Mouse (Mus musculus) inflammation-experienced regulatory T-cells, adult 6 months (primary cell): Measurements from ENCODE around the gene Dgcr2. TPM values are rescaled to one million over a fixed set of nuclear protein-coding genes. Genes with fewer than 3 reads are reported as not detected.
A peak's percentile ranks its signal among the peaks of the same experiment; 100 is the strongest.

ENCODE experiments used
- ATAC-seq: one replicate; pipeline ENCODE4 v1.8.0; 2017
- polyA plus RNA-seq, 3 experiments: library from polyadenylated mRNA; unstranded; fragments of 100-300 nt; shearing (Covaris generic); gene quantifications; one replicate each; pipeline ENCODE4 v1.2.1; 2017

Dgcr2 gene
- 10 to 100 TPM; 16.4 to 21.8 (median 19.9) TPM for polyA plus RNA-seq

DNA sequence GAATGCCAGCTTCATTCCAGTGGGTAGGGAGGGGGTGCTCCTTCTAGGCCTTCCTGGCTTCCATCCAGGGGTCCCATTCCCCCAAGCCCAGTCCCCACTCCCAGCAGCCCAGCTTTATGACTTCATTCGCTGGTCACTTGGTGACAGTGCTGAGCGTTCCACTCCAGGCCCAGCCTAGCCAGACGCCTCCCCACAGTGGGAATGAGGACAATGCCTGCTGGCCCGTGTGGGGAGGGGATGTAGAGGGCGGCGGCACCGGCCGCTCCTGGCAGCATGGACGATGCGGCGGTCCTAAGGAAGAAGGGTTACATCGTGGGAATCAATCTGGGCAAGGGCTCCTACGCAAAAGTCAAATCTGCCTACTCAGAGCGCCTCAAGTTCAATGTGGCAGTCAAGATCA lies at the start of gene Dgcr2, which contains the start of gene Tssk2:
TSS of gene Dgcr2 (minus strand) at position 101 of the 400 bp plus-strand sequence.
TSS of gene Tssk2 (plus strand) at position 176 of the 400 bp plus-strand sequence.
- no peak for ATAC-seq

GRCm38 (mm10) chr16:17945081-17945831 lies 46.9 kb upstream of the Dgcr2 start:
- ATAC-seq = no peak

- ATAC-seq = no peak
Measured at GRCm38 (mm10) chr16:17943466-17943865, 45.1 kb upstream of the Dgcr2 start.

GRCm38 (mm10) chr16:17939255-17939751 lies 40.9 kb upstream of the Dgcr2 start:
- no peak for ATAC-seq

- peak; percentile 91 for ATAC-seq
Measured at GRCm38 (mm10) chr16:17938821-17939220, 40.5 kb upstream of the Dgcr2 start.

DNA sequence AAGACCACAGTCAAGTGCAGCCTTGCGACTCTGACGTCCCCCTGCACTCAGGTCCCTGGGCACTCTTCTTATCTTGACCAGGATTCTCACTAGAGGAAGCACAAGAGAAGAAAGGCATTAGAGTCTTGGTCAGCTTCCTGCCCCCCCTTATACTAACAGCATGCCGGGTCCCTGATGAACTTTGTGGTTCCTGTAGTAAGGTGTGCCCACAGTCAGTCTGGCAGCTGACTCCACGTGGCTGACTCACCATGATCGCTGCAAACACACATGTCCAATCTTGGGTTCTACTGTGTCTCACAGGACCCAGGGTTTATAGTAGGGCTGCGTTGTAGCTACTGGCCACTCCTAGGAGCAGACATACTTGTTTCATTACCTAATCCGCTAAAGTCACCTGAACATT lies 39.8 kb upstream of the Dgcr2 start:
- no peak for ATAC-seq

GRCm38 (mm10) chr16:17936776-17937175 lies 38.4 kb upstream of the Dgcr2 start:
- ATAC-seq = no peak

DNA sequence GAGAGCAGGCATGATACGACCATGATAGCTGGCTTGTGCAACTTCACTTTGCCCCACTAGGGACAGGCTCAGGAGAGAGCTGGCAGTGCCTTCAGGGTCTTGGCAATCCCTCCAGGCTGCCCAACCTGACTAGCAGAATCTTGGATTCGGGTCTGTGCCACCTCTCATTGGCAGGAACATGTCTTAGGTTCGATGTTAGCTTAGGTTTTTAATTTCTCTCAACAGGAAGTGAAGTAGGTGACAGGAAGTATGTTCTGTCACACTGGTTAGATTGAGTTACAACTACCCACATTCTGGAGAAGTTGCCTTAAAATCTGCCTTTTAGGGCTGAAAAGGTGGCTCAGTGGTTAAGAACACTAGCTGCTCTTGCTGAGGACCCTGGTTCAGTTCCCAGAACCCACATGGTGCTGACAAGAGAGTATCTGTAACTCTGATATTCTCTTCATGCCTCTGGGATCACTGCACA lies 36.1 kb upstream of the Dgcr2 start:
- peak; percentile 38 for ATAC-seq

DNA sequence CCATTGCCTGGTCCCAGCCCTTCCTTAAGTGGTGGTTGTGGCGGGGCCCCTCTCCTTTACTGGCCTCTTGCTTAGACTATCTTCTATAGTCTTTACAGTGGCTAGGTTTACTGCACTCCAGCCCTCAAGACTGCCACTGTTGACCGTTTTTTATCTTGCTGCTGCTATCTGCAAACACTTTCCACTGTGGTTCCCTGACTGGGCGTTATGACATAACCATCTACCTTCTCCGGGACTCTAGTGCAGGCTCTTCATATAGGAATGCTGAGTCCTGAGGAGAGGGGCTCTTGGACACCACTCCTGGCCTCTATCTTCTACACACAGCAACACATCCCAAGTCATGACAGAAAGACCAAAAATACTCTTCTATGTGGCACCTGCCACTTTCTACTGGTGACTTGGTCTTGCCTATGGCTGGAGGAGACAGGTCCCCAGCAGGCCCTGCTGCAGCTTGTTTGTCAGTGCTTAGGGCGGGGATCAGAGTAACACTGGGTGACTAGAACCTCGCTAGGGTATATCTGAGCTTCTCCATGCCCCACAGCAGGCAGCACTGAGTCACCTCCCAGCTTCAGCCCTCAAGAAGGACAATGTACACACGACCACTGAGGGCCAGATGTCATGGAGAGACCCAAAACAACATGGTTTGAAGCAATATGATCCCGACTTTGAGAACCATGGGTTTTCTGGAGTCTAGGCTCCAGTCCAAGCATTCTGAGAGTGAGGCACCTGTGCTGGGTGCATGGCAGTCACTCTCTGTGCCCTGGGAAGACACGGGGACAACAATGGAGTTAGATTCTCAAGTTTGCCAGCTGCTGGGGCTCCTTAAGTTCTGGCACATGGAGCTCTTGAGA lies 35.5 kb upstream of the Dgcr2 start:
- no peak for ATAC-seq

GRCm38 (mm10) chr16:17931906-17932460 lies 33.6 kb upstream of the Dgcr2 start:
- no peak for ATAC-seq

DNA sequence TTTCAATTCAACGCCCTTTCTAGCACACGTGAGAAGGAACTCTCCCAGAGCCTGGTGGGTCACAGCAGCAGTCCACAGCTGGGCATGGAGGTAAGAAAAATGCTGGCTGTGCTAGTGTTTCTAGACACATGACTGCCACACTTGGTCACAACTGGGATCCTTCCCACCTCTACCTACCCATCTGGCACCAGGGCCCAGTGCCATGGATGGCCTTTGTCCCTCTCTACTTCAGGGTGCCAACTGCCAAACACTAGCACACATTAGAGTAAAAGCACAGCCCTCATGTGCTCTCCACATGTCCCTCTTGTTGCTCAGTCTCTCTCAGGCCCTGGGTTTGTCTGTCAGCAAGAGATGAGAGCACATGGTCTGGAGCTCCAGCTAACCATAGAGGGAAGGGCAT lies 31.3 kb upstream of the Dgcr2 start:
- no peak for ATAC-seq

- ATAC-seq = no peak
Measured at GRCm38 (mm10) chr16:17929211-17929610, 30.8 kb upstream of the Dgcr2 start.

- peak; percentile 90 for ATAC-seq
Measured at GRCm38 (mm10) chr16:17928627-17929104, 30.3 kb upstream of the Dgcr2 start.

GRCm38 (mm10) chr16:17928087-17928580 lies 29.8 kb upstream of the Dgcr2 start, which contains the start of gene Slc25a1:
Slc25a1 (minus strand) TSS chr16:17928219.
- ATAC-seq = peak; percentile 18

- peak; percentile 30 for ATAC-seq
Measured at GRCm38 (mm10) chr16:17927351-17928082, 29.2 kb upstream of the Dgcr2 start.

DNA sequence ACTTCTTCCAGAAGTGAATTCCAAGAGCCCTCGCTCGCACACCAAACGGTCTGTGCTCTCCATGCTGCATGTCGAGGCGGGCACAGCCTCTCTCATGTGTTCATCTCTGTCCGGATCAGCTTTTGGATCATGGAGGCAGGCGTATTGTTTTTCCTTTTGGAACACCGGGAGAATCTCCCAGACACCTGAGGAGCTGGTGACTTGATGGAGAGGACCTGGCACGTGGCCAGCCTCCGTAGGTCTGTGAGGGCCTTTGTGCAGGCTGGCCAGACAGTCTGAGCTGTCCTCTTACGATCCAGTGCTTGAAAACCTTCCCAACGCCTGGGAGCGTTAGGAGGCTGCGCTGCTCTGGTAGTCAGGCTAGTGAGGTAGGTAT lies 23.8 kb upstream of the Dgcr2 start:
- ATAC-seq = no peak

DNA sequence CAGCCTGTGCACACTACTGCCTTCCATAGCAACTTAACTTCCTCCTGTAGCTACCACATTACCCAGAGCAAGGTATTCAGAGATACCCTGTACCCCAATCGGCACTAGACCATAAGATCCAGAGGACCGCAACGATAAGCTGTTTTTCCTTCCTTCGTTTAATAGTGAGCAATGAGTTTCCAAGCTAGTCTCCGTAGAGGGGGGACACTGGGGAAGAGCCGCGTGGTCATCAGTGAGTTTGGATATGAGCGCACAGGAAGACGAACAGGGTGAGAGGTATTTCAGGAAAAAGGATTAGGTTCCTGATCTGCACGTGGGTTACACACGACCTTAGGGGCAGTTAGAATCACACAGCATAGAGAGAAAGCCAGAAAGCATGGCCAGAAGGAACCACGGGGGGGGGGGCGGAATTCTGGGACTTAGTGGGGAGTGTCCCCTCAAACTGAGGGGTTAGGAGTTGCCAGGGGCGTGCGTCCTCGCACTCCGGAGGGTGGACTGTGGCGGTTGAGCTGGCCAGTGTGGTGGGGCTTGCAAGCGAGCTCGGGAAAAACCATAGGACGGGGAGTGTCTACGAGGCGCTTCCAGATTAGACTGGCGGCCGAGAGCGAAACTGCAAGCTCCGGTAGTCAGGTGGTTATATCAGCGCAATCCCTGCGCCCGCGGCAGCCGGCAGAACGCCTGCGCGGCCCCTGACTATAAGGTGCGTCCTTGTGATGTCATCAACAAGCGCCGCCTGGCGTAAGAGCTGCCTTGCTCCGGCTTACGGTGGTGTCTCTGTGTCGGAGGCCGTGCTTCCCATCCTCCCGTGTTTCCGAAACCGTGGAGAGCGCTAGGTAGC lies 23.2 kb upstream of the Dgcr2 start:
- ATAC-seq = peak; percentile 99

DNA sequence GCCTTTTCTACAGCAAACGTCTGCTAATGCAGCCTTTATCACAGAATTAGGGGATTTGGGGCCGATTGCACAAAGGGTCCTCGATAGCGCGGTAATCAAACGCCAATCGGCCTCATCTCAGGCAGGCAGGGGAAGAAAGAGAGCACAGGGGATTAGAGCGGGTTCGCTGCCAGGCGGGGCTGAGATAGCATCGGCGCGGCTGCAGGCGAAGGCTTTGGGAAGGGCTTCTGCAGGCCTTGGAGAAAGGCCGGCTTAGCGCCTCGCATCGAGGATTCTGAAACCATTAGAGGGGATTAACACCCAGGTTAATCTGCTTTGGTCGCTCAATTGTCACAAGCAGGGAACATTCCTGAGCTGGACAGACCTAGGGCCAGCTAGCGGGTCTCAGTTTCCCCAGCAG lies 22.2 kb upstream of the Dgcr2 start:
- ATAC-seq = no peak

DNA sequence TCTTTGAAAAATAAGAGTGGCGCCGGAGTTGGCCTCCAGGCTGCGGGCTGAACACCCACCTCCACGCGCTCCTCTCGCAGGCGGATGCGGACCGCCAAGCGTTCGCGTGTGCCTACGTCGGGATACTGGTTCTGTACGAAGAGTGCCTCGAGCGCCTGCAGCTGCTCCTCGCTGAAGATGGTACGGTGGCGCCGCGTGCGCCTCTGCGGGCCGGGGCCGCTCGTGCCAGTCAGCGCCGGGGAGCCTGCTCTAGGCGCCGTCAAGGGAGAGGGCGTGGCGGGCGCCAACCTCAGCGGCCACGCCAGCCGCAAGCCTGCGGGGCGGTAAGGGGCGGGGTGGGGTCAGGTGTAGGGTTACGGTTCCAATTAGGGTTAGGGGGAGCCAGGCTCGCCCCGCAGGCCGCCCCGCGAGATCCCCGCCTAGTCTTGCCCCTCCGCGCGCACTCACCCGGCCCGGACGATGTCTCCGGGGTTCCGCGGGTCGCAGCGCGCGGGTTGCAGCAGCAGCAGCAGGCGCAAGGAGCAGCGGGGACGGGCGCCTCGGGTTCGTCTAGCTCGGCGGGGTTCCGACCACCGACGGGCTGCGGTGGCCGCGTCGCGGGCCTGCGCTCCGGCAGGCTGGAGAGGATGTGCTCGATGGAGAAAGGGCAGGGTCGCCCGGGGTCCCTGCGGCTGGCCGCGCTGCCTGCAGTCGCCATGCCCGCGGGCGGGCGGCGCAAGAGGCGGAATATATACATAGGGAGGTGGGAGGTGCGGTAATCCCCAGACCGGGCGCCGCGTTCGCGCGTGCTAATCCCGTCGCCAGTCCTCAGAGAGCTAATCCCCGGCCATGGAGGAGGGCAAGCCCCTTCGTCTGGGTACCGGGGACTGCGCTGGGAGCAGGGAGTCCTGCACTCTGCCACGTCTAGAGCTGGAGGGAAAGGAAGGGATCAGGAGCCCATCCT lies 16.2 kb upstream of the Dgcr2 start, which contains the start of gene Gsc2:
TSS of gene Gsc2 (minus strand) at position 753 of the 943 bp plus-strand sequence.
- no peak for ATAC-seq
